Mouse (Mus musculus) forebrain, embryonic 13.5 days (tissue): ENCODE data around the gene Klk9. TPM values are rescaled to one million over a fixed set of nuclear protein-coding genes. Genes with fewer than 3 reads are reported as not detected.

ENCODE experiments used
- ATAC-seq: fragments of 200-750 bp; cut with Nextera tagmentation; 2 replicates; pipeline ENCODE4 v1.8.0; 2017
- H3K27ac ChIP-seq: fragments of 300-500 bp; sonication (generic); 2 replicates; pipeline ENCODE4 v1.5.1; 2015; ENCODE audit warnings: inconsistent platforms, mild to moderate bottlenecking, moderate library complexity
- H3K27me3 ChIP-seq: fragments of 300-500 bp; sonication (generic); 2 replicates; pipeline ENCODE4 v1.6.1; 2015; ENCODE audit warnings: mild to moderate bottlenecking, inconsistent platforms
- H3K36me3 ChIP-seq: fragments of 300-500 bp; sonication (generic); 2 replicates; pipeline ENCODE4 v1.6.1; 2015; ENCODE audit warnings: mild to moderate bottlenecking, inconsistent platforms; ENCODE audit not compliant: poor library complexity, severe bottlenecking
- H3K4me1 ChIP-seq: fragments of 300-500 bp; sonication (generic); 2 replicates; pipeline ENCODE4 v1.6.1; 2015; ENCODE audit warnings: inconsistent platforms
- H3K4me2 ChIP-seq: fragments of 300-500 bp; sonication (generic); 2 replicates; pipeline ENCODE4 v1.6.1; 2015; ENCODE audit warnings: inconsistent platforms, mild to moderate bottlenecking, moderate library complexity
- H3K4me3 ChIP-seq: fragments of 300-500 bp; sonication (generic); 2 replicates; pipeline ENCODE4 v1.5.1; 2015; ENCODE audit warnings: mild to moderate bottlenecking, inconsistent platforms
- H3K9ac ChIP-seq: fragments of 300-500 bp; sonication (generic); 2 replicates; pipeline ENCODE4 v1.6.1; 2015; ENCODE audit warnings: mild to moderate bottlenecking, inconsistent platforms
- H3K9me3 ChIP-seq: fragments of 300-500 bp; sonication (generic); replicated peaks from 2 replicates; pipeline ENCODE4 v1.6.1; 2016; ENCODE audit warnings: inconsistent platforms
- WGBS: fragments of 180-500 bp; shearing (Covaris S2); methylation state at CpG from one replicate; pipeline ENCODE4 v1.1.7; 2015; 5-methylcytosine and 5-hydroxymethylcytosine counted together
- polyA plus RNA-seq: library from polyadenylated mRNA; unstranded; fragments of >200 nt; fragmentation: Nextera tagmentation; extraction: Ambion mirVana; gene quantifications from 2 replicates; pipeline ENCODE4 v1.2.1, GENCODE M21; 2015

The Klk9 gene
- polyA plus RNA-seq, 1 experiment from 2014 or later, result not detected

- Histone ChIP-seq H3K36me3 (no peaks in the 10 kb centered on the region), H3K27ac (no peak overlapping the region), H3K9me3 (no peaks in the 10 kb centered on the region), H3K4me3 (no peak overlapping the region), H3K4me1 (no peaks in the 10 kb centered on the region), H3K27me3 (no peaks in the 10 kb centered on the region), H3K4me2 (no peak overlapping the region), H3K9ac (no peak overlapping the region)
- 91% methylated on average over 12 of the region's 12 CpGs for WGBS
- ATAC-seq, result no peak
Measured at GRCm38 (mm10) chr7:43777423-43777822, 14.3 kb upstream of the Klk9 start.

GRCm38 (mm10) chr7:43778176-43778970 is 13.3 kb upstream of the Klk9 start:
- H3K27me3 ChIP-seq, result peaks cover 3% of the 10 kb centered on the region
- no peaks in the 10 kb centered on the region for H3K36me3 ChIP-seq
- H3K4me2 ChIP-seq, result no peak overlapping the region
- no peak overlapping the region for H3K27ac ChIP-seq
- 91% methylated on average over 10 of the region's 10 CpGs for WGBS
- H3K9ac ChIP-seq, result no peak overlapping the region
- no peak overlapping the region for H3K4me3 ChIP-seq
- H3K4me1 ChIP-seq, result no peaks in the 10 kb centered on the region
- H3K9me3 ChIP-seq, result no peaks in the 10 kb centered on the region
- ATAC-seq, result no peak

- H3K27me3 ChIP-seq, result peaks cover 9% of the 10 kb centered on the region
- no peaks in the 10 kb centered on the region for H3K36me3 ChIP-seq
- H3K4me2 ChIP-seq, result no peak overlapping the region
- no peaks in the 10 kb centered on the region for H3K4me1 ChIP-seq
- H3K27ac ChIP-seq, result no peak overlapping the region
- H3K9me3 ChIP-seq, result no peaks in the 10 kb centered on the region
- no peak overlapping the region for H3K4me3 ChIP-seq
- 77% methylated on average over 6 of the region's 6 CpGs for WGBS
- no peak for ATAC-seq
- no peak overlapping the region for H3K9ac ChIP-seq
Measured at GRCm38 (mm10) chr7:43780241-43780640, 11.4 kb upstream of the Klk9 start.

GRCm38 (mm10) chr7:43780746-43781145 is 10.9 kb upstream of the Klk9 start, which contains the start of gene Klk10:
TSS of gene Klk10 (plus strand) at chr7:43781035.
- H3K9me3 ChIP-seq, result no peaks in the 10 kb centered on the region
- no peaks in the 10 kb centered on the region for H3K4me1 ChIP-seq
- H3K4me2 ChIP-seq, result no peak within 1 kb of the TSS
- H3K9ac ChIP-seq, result no peak within 1 kb of the TSS
- H3K4me3 ChIP-seq, result no peak within 1 kb of the TSS
- no peaks in the 10 kb centered on the region for H3K36me3 ChIP-seq
- ATAC-seq, result no peak
- no peak within 1 kb of the TSS for H3K27ac ChIP-seq
- H3K27me3 ChIP-seq, result peaks cover 9% of the 10 kb centered on the region
- WGBS, result 61% methylated on average over 5 of the region's 5 CpGs

GRCm38 (mm10) chr7:43781541-43781940 is 10.2 kb upstream of the Klk9 start:
- Histone ChIP-seq H3K9ac (no peak overlapping the region), H3K4me1 (no peaks in the 10 kb centered on the region), H3K36me3 (no peaks in the 10 kb centered on the region), H3K4me3 (no peak overlapping the region), H3K4me2 (no peak overlapping the region), H3K27me3 (peaks cover 9% of the 10 kb centered on the region), H3K27ac (no peak overlapping the region), H3K9me3 (no peaks in the 10 kb centered on the region)
- no peak for ATAC-seq
- 88% methylated on average over 9 of the region's 11 CpGs for WGBS

GRCm38 (mm10) chr7:43782275-43783265 is 9.1 kb upstream of the Klk9 start:
- Histone ChIP-seq H3K4me2 (peak overlapping the region; percentile 64), H3K27me3 (peaks cover 9% of the 10 kb centered on the region), H3K4me3 (peak overlapping the region; percentile 27), H3K4me1 (no peaks in the 10 kb centered on the region), H3K27ac (no peak overlapping the region), H3K9ac (peak overlapping the region; percentile 46), H3K9me3 (no peaks in the 10 kb centered on the region), H3K36me3 (no peaks in the 10 kb centered on the region)
- 6% methylated on average over 36 of the region's 36 CpGs for WGBS
- peak; percentile 88 for ATAC-seq

GRCm38 (mm10) chr7:43785286-43785685 is 6.4 kb upstream of the Klk9 start:
- no peak overlapping the region for H3K9ac ChIP-seq
- H3K4me3 ChIP-seq, result no peak overlapping the region
- 83% methylated on average over 1 of the region's 1 CpGs for WGBS
- no peak for ATAC-seq
- no peaks in the 10 kb centered on the region for H3K36me3 ChIP-seq
- no peak overlapping the region for H3K27ac ChIP-seq
- no peaks in the 10 kb centered on the region for H3K4me1 ChIP-seq
- no peaks in the 10 kb centered on the region for H3K9me3 ChIP-seq
- peaks cover 9% of the 10 kb centered on the region for H3K27me3 ChIP-seq
- H3K4me2 ChIP-seq, result no peak overlapping the region

- Histone ChIP-seq H3K4me1 (no peaks in the 10 kb centered on the region), H3K9me3 (no peaks in the 10 kb centered on the region), H3K4me3 (no peak overlapping the region), H3K4me2 (no peak overlapping the region), H3K36me3 (no peaks in the 10 kb centered on the region), H3K9ac (no peak overlapping the region), H3K27ac (no peak overlapping the region), H3K27me3 (peaks cover 8% of the 10 kb centered on the region)
- no peak for ATAC-seq
- 75% methylated on average over 3 of the region's 3 CpGs for WGBS
Measured at GRCm38 (mm10) chr7:43788096-43788495, 3.6 kb upstream of the Klk9 start.

GRCm38 (mm10) chr7:43789295-43789694 is 2.4 kb upstream of the Klk9 start:
- Histone ChIP-seq H3K4me2 (no peak overlapping the region), H3K4me1 (no peaks in the 10 kb centered on the region), H3K9me3 (no peaks in the 10 kb centered on the region), H3K36me3 (no peaks in the 10 kb centered on the region), H3K27me3 (no peaks in the 10 kb centered on the region), H3K4me3 (no peak overlapping the region), H3K27ac (no peak overlapping the region), H3K9ac (no peak overlapping the region)
- 76% methylated on average over 2 of the region's 2 CpGs for WGBS
- ATAC-seq, result no peak

- H3K4me2 ChIP-seq, result peak overlapping the region; percentile 78
- H3K36me3 ChIP-seq, result no peaks in the 10 kb centered on the region
- H3K9me3 ChIP-seq, result no peaks in the 10 kb centered on the region
- no peak for ATAC-seq
- peaks cover 11% of the 10 kb centered on the region for H3K4me1 ChIP-seq
- 4% methylated on average over 8 of the region's 8 CpGs for WGBS
- no peak overlapping the region for H3K9ac ChIP-seq
- peak overlapping the region; percentile 47 for H3K4me3 ChIP-seq
- H3K27me3 ChIP-seq, result peaks cover 41% of the 10 kb centered on the region
- no peak overlapping the region for H3K27ac ChIP-seq
Measured at GRCm38 (mm10) chr7:43796355-43796754, 4.7 kb downstream of the Klk9 start.

- WGBS, result 0% methylated on average over 28 of the region's 28 CpGs
- Histone ChIP-seq H3K36me3 (no peaks in the 10 kb centered on the region), H3K27me3 (peaks cover 41% of the 10 kb centered on the region), H3K9me3 (no peaks in the 10 kb centered on the region), H3K27ac (no peak within 1 kb of the TSS), H3K4me3 (peak within 1 kb of the TSS; percentile 47), H3K9ac (peak within 1 kb of the TSS; percentile 57), H3K4me2 (peak within 1 kb of the TSS; percentile 78), H3K4me1 (peaks cover 11% of the 10 kb centered on the region)
- ATAC-seq, result peak; percentile 51; the same call in 1 of the 2 replicates
Measured at GRCm38 (mm10) chr7:43797333-43797769, 5.7 kb downstream of the Klk9 start, which contains the start of gene Klk8. TSS of gene Klk8 (plus strand) at chr7:43797577.
